Mouse (Mus musculus): ENCODE results near the gene Dgka.
"Not testable (repeated sequence)": the region's sequence is repeated elsewhere in the genome, so short reads cannot be mapped to it uniquely, and the experiment has no call there.

Dgka gene

GRCm38 (mm10) chr10:128731992-128732391 lies 12.7 kb downstream of the Dgka start:
- no peak for DNase-seq (ENCODE audit: low read depth, low spot score)

DNA sequence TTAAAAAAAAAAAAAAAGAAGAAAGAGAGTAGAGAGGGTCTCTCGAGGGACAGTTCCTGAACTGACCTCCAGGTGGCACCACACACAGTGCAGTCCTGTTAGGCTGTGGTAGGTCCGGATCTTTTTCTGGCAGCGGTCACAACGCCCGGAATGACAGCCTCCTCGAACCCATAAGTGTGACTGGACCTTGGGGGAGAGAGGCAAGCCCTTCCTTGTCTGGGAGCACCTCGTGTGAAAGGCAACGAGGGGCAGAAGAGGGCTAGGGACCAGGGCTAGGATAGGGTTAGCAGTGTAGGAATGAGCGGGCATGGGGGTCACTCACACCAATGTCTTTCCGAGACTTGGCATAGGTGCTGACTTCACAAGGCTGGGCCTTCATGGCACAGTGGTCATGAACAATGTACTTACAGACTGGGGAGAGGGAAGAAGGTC lies 13.6 kb downstream of the Dgka start:
- DNase-seq (ENCODE audit: low read depth, low spot score): no peak

DNA sequence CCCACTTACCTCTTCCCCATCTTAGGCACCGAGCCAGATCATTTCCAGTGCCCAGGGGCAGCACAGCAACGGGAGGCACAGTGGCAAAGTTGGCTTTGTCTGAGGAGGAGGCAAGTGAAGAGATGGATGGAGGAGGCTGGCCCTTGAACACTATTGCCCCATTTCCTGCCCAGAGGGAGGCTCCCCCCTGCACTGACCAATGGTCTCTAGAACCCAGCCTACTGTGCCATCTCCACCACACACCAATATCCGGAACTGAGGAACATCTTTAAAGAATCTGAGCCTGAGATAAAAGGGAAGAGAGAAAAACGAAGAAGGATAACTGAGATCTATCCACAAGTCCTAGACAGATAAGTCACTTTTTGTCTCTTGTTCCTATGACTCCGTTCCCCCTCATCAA lies 16.6 kb downstream of the Dgka start:
- DNase-seq (ENCODE audit: low read depth, low spot score): no peak

- not testable (repeated sequence) for DNase-seq (ENCODE audit: low read depth, low spot score)
Observed at GRCm38 (mm10) chr10:128725466-128725865, 19.2 kb downstream of the Dgka start.

DNA sequence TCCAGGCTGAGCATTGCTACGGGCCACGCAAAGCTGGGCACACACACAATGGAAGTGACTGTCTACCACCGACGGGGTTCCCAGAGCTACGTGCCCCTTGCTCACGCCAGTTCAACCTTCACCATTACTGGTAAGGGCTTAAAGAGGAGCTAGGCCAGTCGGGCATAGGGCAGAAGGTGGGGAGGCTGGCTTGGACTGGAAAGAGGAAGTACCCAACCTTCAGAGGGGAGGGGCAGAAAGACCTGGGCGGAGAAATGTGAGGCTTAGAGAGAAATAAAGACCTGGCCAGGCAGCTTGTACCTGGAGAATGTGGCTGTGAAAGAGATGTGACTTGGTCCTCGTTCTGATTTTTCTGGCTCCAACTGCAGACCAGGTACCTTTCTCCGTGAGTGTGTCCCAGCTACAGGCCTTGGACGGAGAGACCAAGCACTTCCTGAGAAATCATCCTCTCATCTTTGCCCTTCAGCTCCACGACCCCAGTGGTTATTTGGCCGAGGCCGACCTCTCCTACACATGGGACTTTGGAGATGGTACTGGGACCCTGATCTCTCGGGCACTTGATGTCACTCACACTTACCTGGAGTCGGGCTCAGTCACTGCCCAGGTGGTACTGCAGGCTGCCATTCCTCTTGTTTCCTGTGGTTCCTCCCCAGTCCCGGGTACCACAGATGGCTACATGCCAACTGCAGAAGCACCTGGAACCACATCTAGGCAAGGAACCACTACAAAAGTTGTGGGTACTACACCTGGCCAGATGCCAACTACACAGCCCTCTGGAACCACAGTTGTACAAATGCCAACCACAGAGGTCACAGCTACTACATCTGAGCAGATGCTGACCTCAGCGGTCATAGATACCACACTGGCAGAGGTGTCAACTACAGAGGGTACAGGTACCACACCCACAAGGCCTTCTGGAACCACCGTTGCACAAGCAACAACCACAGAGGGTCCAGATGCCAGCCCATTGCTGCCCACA lies 28.8 kb downstream of the Dgka start:
- no peak for DNase-seq (ENCODE audit: low read depth, low spot score)

- not testable (repeated sequence) for DNase-seq (ENCODE audit: low read depth, low spot score)
Observed at GRCm38 (mm10) chr10:128711318-128711717, 33.3 kb downstream of the Dgka start.

DNA sequence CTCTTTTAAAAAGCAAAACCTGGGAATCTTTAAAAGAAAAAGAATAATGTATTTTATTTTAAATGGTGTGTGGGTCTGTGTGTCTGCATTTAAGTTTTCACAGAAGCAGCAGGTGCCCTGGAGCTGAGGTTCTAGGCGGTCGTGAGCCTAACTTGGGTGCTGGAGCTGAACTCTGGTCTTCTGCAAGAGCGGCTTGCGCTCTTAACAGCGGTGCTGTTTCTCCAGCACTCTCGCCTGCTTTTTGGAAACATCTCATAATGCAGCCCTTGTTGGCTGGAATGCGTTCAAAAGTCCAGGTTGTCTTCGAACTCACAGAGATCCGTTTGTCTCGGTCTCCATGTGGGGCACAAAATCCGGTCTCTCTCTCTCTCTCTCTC lies 39.4 kb downstream of the Dgka start:
- no peak for DNase-seq (ENCODE audit: low read depth, low spot score)

GRCm38 (mm10) chr10:128704491-128705316 lies 40.0 kb downstream of the Dgka start, which contains the start of gene Cdk2:
Gene Cdk2 (minus strand): TSS chr10:128705031.
- peak; percentile 18 for DNase-seq (ENCODE audit: low read depth, low spot score)

DNA sequence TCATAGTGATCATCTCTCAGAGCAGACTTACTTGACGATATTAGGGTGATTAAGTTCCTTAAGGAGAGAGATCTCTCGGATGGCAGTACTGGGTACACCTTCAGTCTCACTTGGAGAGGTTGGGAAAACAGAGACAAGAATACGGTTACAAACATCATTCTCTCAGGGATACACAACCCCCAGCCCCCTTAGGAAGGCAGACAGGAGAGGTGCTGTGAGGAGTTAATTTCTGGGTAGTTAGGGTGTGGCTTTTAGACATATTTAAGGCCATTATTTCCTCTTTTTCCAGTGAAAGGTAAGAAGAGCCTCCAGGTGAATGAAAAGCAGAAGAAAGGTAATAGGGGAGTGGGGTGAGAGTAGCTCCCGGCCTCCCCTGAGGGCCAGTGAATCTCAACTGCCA lies 40.8 kb downstream of the Dgka start, which contains the start of gene Pmel:
TSS of gene Pmel (plus strand) at position 301 of the 400 bp plus-strand sequence.
- no peak for DNase-seq (ENCODE audit: low read depth, low spot score)

DNA sequence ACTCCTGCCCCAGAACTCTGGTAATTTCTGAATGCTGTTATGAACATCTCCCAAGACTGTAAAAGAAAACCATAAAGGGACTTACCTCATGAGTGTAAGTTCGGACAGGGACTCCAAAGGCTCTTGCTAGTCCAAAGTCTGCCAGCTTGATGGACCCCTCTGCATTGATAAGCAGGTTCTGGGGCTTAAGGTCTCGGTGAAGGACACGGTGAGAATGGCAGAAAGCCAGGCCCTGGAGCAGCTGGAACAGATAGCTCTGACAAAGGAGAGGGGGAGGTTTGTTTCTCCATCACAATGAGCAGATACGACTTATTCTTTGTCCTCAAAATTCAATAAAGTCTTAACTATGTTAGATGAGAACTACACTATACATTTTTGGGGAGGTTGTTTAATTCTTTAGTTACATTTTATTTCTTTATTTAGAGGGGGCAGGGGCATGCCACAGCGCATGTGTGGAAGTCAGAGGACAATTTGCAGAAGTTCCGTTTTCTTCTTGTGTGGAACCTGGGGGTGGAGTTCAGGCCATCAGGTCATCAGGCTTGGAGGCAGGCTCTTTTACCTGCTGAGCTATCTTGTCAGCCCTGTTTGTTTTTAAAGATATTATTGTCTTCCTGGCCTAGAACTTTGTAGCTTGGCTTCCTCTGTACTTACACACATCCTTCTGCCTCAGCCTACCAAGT lies 42.2 kb downstream of the Dgka start:
- DNase-seq (ENCODE audit: low read depth, low spot score): no peak

DNA sequence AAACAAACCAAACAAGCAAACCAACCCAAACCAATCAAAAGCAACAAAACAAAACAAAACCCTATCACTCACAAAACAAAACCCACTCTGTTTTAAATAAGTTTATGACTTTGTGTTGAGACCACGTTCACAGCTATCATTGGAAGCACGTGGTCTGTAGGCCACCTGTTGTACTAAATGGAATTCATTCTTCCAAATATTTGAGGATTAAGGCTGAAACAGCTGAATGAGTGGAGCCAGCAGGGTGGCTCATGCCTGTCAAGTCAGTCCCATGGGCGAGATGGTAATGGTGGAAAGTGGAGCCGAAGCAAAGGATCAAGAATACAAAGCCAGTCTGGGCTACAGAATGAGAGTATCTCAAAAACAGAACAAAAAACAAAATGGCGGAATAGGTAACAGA lies 43.9 kb downstream of the Dgka start:
- no peak for DNase-seq (ENCODE audit: low read depth, low spot score)

- no peak for DNase-seq (ENCODE audit: low read depth, low spot score)
Observed at GRCm38 (mm10) chr10:128699611-128700010, 45.0 kb downstream of the Dgka start.

DNA sequence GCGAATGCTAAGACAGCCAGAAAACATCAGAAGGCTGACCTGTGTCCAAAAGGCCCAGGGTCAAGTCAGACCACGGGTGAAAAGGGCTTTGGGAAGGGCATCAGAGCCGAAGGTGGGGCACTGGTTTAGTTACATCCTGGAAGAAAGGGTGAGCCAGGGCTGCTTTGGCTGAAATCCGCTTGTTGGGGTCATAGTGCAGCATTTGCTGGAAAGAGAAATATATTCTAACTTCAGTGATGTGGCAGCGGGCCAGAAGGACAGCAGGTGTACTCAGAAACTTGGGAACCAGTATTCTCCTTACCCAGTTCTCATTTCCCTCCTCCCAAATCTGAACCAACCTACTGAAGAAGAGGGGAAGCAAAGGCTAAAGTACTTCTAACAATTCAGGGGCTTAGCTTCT lies 45.6 kb downstream of the Dgka start:
- no peak for DNase-seq (ENCODE audit: low read depth, low spot score)

- DNase-seq (ENCODE audit: low read depth, low spot score): no peak
Observed at GRCm38 (mm10) chr10:128697072-128697725, 47.5 kb downstream of the Dgka start.

DNA sequence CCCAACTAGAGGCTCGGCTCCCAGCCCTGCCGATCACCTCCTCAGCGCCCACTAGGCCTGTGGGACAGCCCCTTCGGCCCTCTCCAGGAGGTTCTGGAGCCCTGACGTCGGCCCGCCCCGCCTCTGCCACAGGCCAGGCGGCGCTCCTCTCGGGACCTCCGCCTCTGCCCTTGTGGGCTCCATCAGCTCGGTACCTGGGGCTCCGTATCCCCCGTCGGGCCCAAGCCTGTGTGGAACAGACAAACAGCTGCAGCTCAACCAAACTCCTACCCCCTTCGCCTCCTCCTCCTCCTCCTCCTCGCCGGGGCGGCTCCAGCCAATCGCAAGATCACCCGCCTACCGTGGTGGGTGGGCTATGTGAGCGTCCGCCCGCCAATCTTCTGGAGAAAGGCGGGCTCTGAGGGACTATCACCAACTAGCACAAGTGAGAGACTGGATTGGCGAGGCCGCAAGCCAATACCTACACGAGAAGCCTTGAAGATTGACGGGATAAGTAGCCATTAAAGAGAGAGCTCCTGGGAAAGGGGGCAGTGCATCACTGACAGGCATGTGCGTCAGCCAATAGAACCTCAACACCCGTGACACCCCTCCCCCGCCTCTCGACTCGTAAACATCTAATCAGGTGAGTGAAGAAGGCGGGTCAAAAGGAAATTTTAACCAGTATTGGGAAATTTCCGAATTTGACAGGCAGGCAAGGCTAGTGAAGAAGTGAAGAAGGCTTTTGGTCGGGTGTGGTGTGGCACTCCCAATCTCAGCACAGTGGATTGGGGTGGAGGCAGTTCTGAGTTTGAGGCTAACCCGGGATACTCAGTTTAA lies 48.5 kb downstream of the Dgka start, which contains the start of gene Rab5b:
TSS of gene Rab5b (minus strand) at position 273 of the 816 bp plus-strand sequence.
- DNase-seq (ENCODE audit: low read depth, low spot score): peak; percentile 100

DNA sequence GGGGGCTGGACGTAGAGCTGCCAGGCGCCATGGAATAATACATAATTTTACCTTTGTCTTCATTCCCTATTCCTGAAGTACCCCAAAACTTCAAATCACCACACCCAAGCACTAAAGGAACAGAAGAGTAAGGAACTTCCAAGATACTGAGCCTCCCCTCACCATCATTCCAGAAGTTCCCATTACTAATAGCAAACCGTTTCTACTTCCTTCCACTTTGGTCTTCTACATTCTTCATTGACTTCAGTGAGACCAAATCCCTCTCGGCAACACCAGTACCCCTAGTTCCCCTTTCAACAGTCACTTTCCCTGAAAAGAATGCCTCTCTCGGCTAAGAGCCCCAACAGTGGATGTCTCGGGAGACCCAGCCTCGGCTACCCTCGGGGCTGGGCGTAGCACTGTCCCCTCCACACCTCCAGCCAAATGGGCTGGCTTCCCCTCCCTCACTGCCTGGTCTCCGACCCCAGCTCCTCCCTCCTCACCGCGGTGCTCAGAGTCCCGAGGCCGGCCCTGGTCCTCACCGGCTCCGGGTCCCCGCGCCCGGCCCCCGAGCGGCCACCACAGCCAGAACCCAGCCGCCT lies 49.2 kb downstream of the Dgka start:
- no peak for DNase-seq (ENCODE audit: low read depth, low spot score)

DNA sequence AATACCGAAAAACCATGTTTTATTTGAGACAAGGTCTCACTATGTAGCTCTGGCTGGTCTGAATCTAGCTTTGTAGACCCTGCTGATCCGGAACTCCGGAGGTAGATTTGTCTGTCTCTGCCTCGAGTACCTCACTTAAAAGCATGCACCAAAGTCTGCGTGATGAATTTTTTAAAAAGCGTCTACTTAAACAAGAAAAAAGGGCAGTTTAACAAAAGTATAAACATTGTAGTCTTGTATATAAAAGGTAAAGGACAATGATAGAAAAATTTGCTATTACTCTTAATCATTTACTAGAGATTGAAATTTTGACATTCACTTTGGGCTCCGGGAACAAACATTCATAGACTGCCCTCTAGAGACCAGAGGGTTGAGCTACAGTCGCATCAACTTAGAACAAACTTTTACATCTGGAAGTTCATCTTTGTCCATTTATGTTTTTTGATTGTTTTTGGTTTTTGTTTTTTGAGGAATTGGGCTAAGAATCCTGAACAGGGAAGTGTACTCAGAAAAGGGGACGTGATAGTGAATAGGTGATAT lies 70.1 kb downstream of the Dgka start:
- DNase-seq (ENCODE audit: low read depth, low spot score): no peak

DNA sequence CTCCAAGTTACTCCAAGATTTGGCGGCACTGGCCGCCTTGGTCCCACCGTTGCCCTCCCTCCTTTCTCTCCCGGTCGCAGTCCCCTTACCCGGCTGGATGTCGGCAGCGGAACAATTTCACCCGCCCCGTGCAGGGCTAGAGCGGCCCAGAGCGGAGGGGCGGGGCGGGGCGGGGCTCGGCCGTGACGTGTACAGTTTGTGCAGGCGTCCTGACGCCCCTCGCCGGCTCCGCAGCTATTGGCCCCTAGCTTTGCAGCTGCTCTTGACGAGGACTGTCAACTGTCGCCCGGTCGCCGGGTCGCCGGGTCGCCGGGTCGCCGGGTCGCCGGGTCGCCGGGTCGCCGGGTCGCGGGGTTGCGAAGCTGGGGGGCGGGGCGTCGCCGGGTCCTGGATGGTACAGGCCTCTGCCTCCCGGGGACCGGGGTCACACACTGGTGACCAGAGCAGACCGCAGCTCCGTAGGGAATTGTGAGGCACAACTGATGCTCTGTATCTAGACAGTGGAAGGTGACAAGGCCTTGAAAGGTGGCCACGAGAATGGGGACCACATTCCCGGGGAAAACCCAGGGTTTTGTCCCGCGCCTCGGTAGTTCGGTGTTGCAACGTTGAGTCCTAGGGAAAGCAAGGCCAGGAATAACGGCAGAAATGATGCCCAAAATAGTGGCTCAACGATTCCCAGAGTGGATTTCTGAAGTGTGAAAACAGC lies 70.7 kb downstream of the Dgka start, which contains the start of gene Suox:
TSS of gene Suox (minus strand) at position 311 of the 706 bp plus-strand sequence.
- DNase-seq (ENCODE audit: low read depth, low spot score): peak; percentile 50

- no peak for DNase-seq (ENCODE audit: low read depth, low spot score)
Observed at GRCm38 (mm10) chr10:128671148-128671547, 73.5 kb downstream of the Dgka start.
